Mouse (Mus musculus) MEL (cell line): ENCODE results near the gene Tspan8. TPM values are rescaled to one million over a fixed set of nuclear protein-coding genes. Genes with fewer than 3 reads are reported as not detected.

Experiments
- DNase-seq: peaks from one replicate; pipeline ENCODE4 v3.0.0; 2011; ENCODE audit warnings: low read depth, low spot score
- H3K27ac ChIP-seq: 2 replicates; pipeline ENCODE4 v1.5.1; 2012; ENCODE audit warnings: low read depth, mild to moderate bottlenecking, control low read depth, low read length, moderate library complexity; ENCODE audit not compliant: control insufficient read depth
- H3K27me3 ChIP-seq, 2 experiments: fragments of 150-350 bp in 1 of 2; sonication (generic) in 1 of 2; 2 replicates each; pipeline ENCODE4 v1.6.1; 2012; ENCODE audit warnings: low read length in 2 of 2, mild to moderate bottlenecking in 2 of 2, improper control_type of control experiment in 1 of 2, moderate library complexity in 1 of 2; ENCODE audit not compliant: insufficient read depth in 2 of 2, control insufficient read depth in 1 of 2
- H3K36me3 ChIP-seq, 2 experiments: 2 replicates each; pipeline ENCODE4 v1.6.1; 2012 to 2014; ENCODE audit warnings: low read length in 2 of 2, improper control_type of control experiment in 1 of 2, inconsistent platforms in 1 of 2, mild to moderate bottlenecking in 1 of 2; ENCODE audit not compliant: insufficient read depth in 2 of 2, control insufficient read depth in 1 of 2
- H3K4me1 ChIP-seq, 2 experiments: fragments of 150-350 bp in 1 of 2; sonication (generic) in 1 of 2; 2 replicates each; pipeline ENCODE4 v1.6.1; 2012; ENCODE audit warnings: low read length in 2 of 2, improper control_type of control experiment in 1 of 2, mild to moderate bottlenecking in 1 of 2; ENCODE audit not compliant: insufficient read depth in 2 of 2, control insufficient read depth in 1 of 2
- H3K4me3 ChIP-seq, 2 experiments: fragments of 150-350 bp in 1 of 2; sonication (generic) in 1 of 2; 2 replicates each; pipeline ENCODE4 v1.5.1; 2012; ENCODE audit warnings: low read depth in 2 of 2, low read length in 2 of 2, mild to moderate bottlenecking in 2 of 2, moderate library complexity in 2 of 2, control low read depth in 1 of 2, improper control_type of control experiment in 1 of 2; ENCODE audit not compliant: control insufficient read depth in 1 of 2, insufficient read depth in 1 of 2
- H3K79me2 ChIP-seq: 2 replicates; pipeline ENCODE4 v1.6.1; 2012; ENCODE audit warnings: mild to moderate bottlenecking, low read length, moderate library complexity; ENCODE audit not compliant: control insufficient read depth, poor library complexity, insufficient read depth
- H3K9ac ChIP-seq: 2 replicates; pipeline ENCODE4 v1.6.1; 2012; ENCODE audit warnings: low read depth, mild to moderate bottlenecking, control low read depth, low read length, moderate library complexity; ENCODE audit not compliant: control insufficient read depth, poor library complexity, severe bottlenecking
- H3K9me3 ChIP-seq: fragments of 150-350 bp; sonication (generic); replicated peaks from 2 replicates; pipeline ENCODE4 v1.6.1; 2012; ENCODE audit warnings: mild to moderate bottlenecking, low read length, improper control_type of control experiment, moderate library complexity; ENCODE audit not compliant: insufficient read depth
- CHD1 ChIP-seq: IDR thresholded peaks from 2 replicates; pipeline ENCODE4 v1.6.1; 2012; ENCODE audit warnings: low read depth, mild to moderate bottlenecking, inconsistent platforms, low read length, improper control_type of control experiment
- CTCF ChIP-seq, 3 experiments: IDR thresholded peaks in 2 of 3; conservative IDR thresholded peaks in 1 of 3; 2 replicates each; pipeline ENCODE4 v1.5.1; 2011 to 2012; ENCODE audit warnings: low read length in 3 of 3, low read depth in 2 of 3, mild to moderate bottlenecking in 2 of 3, improper control_type of control experiment in 1 of 3, inconsistent platforms in 1 of 3, mixed read lengths in 1 of 3, moderate library complexity in 1 of 3; ENCODE audit not compliant: control insufficient read depth in 1 of 3, insufficient read depth in 1 of 3, poor library complexity in 1 of 3, severe bottlenecking in 1 of 3
- ELF1 ChIP-seq: IDR thresholded peaks from 2 replicates; pipeline ENCODE4 v1.6.1; 2014; ENCODE audit warnings: low read depth, mild to moderate bottlenecking, inconsistent platforms, low read length, improper control_type of control experiment, moderate library complexity
- EP300 ChIP-seq, 2 experiments: IDR thresholded peaks; 2 replicates each; pipeline ENCODE4 v1.6.1; 2011; ENCODE audit warnings: improper control_type of control experiment in 2 of 2, low read length in 2 of 2, low read depth in 1 of 2, mild to moderate bottlenecking in 1 of 2
- JUND ChIP-seq: IDR thresholded peaks from 2 replicates; pipeline ENCODE4 v1.6.1; 2011; ENCODE audit warnings: low read depth, mild to moderate bottlenecking, improper control_type of control experiment, low read length
- KAT2A ChIP-seq: conservative IDR thresholded peaks from 2 replicates; pipeline ENCODE4 v1.6.1; 2012; ENCODE audit warnings: low read depth, low read length, improper control_type of control experiment, inconsistent platforms
- MAFK ChIP-seq: IDR thresholded peaks from 2 replicates; pipeline ENCODE4 v1.6.1; 2011; ENCODE audit warnings: low read depth, mild to moderate bottlenecking, low read length, improper control_type of control experiment, borderline replicate concordance
- MAX ChIP-seq: IDR thresholded peaks from 2 replicates; pipeline ENCODE4 v1.6.1; 2011; ENCODE audit warnings: low read length, improper control_type of control experiment
- MEF2A ChIP-seq: IDR thresholded peaks from 2 replicates; pipeline ENCODE4 v1.6.1; 2014; ENCODE audit warnings: low read depth, mild to moderate bottlenecking, inconsistent platforms, low read length, improper control_type of control experiment; ENCODE audit not compliant: poor library complexity, insufficient replicate concordance, severe bottlenecking; ENCODE audit errors: extremely low read depth
- MXI1 ChIP-seq: IDR thresholded peaks from 2 replicates; pipeline ENCODE4 v1.6.1; 2011; ENCODE audit warnings: mild to moderate bottlenecking, low read depth, low read length, improper control_type of control experiment
- MYB ChIP-seq: IDR thresholded peaks from 2 replicates; pipeline ENCODE4 v1.6.1; 2011; ENCODE audit warnings: mild to moderate bottlenecking, low read depth, low read length, improper control_type of control experiment
- MYC ChIP-seq: IDR thresholded peaks from 2 replicates; pipeline ENCODE4 v1.6.1; 2011; ENCODE audit warnings: low read depth, mild to moderate bottlenecking, low read length, improper control_type of control experiment, moderate library complexity
- NELFE ChIP-seq: IDR thresholded peaks from 2 replicates; pipeline ENCODE4 v1.6.1; 2011; ENCODE audit warnings: low read depth, low read length, improper control_type of control experiment
- POLR2AphosphoS2 ChIP-seq: IDR thresholded peaks from 2 replicates; pipeline ENCODE4 v1.6.1; 2011; ENCODE audit warnings: low read length, improper control_type of control experiment
- POLR2AphosphoS5 ChIP-seq: IDR thresholded peaks from 2 replicates; pipeline ENCODE4 v1.6.1; 2012; ENCODE audit warnings: low read depth, borderline replicate concordance, mild to moderate bottlenecking, inconsistent platforms, low read length, moderate library complexity, mixed read lengths
- RCOR1 ChIP-seq: IDR thresholded peaks from 2 replicates; pipeline ENCODE4 v1.6.1; 2012; ENCODE audit warnings: low read depth, mild to moderate bottlenecking, inconsistent platforms, low read length, improper control_type of control experiment
- ZC3H11A ChIP-seq: IDR thresholded peaks from 2 replicates; pipeline ENCODE4 v1.6.1; 2012; ENCODE audit warnings: low read depth, mild to moderate bottlenecking, inconsistent platforms, low read length, improper control_type of control experiment
- polyA plus RNA-seq, 2 experiments: library from polyadenylated mRNA; stranded (reverse) in 1 of 2; unstranded in 1 of 2; fragments of >175 nt in 1 of 2; fragments of >200 nt in 1 of 2; gene quantifications; 2 replicates each; pipeline versions ENCODE4 v1.2.1 to v1.2.4; 2012; ENCODE audit warnings: low replicate concordance in 2 of 2, low read depth in 1 of 2; ENCODE audit not compliant: insufficient read length in 2 of 2, insufficient read depth in 1 of 2, missing spikeins in 1 of 2
- total RNA-seq: library from RNA; depleted of rRNA; stranded (reverse); fragments of 300-350 nt; gene quantifications from 2 replicates; pipeline ENCODE4 v1.2.3, GENCODE M21; 2012

Gene Tspan8
- total and polyA plus RNA-seq, 3 experiments, result 6.4 to 16.9 TPM; not detected in 1

DNA sequence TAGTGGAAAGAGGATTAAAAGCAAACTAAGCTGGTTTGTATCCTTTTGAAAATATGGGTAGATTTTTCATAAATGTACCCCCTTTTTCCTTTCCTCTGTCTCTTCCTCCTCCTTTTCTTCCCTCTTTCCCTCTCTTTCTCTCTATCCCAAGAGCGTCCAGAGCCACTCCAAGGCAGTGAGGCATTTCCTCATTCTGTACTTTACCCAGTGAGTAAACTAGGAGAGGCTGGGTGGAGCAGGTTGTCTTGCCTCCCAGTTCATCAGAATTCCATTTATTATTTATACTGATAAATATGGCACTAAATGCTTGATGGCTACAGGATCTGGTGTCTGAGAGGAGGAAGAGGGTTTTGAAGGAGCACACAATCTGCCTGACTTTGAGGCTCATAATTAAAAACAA is 13.1 kb downstream of the Tspan8 start:
- no peak overlapping the region for H3K9ac ChIP-seq
- no peaks in the 10 kb centered on the region for H3K79me2 ChIP-seq
- no peaks in the 10 kb centered on the region for H3K27me3 ChIP-seq
- H3K9me3 ChIP-seq, result no peaks in the 10 kb centered on the region
- no peaks in the 10 kb centered on the region for H3K4me1 ChIP-seq
- no peak overlapping the region for H3K27ac ChIP-seq
- no peak for DNase-seq
- TF ChIP-seq MYB (no peak), ELF1 (no peak), CTCF (IDR thresholded peaks at IDR 0.05 in 2 of 3, conservative IDR thresholded peaks at IDR 0.05 in 1 of 3; ENCODE audit: control insufficient read depth in 1 of 3, insufficient read depth in 1 of 3, low read depth in 2 of 3, low read length in 3 of 3, poor library complexity in 1 of 3, severe bottlenecking in 1 of 3) (no peak)
- H3K36me3 ChIP-seq, result no peaks in the 10 kb centered on the region
- H3K4me3 ChIP-seq, result no peak overlapping the region

DNA sequence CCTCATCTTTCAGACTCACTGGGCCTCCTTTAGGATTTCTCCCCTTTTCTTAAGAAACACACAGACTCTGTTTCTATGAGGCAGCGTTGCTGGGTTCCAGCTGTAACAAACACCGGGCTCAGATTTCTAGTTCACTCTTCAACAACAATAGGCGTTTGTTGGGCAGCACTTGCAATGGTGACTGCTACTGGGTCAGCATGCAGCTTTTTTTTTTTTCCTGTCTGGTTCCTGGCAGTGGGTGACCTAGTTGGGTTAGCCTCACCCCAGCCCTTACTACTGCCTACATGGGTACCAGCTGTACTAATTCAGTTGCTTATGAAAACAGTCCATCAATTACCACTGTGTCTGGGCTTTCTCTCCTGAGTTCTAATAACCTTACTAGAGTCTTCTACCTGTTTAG is 14.1 kb downstream of the Tspan8 start:
- no peak overlapping the region for H3K9ac ChIP-seq
- no peak overlapping the region for H3K4me3 ChIP-seq
- H3K27ac ChIP-seq, result no peak overlapping the region
- no peak for DNase-seq
- no peaks in the 10 kb centered on the region for H3K79me2 ChIP-seq
- no peaks in the 10 kb centered on the region for H3K4me1 ChIP-seq
- H3K9me3 ChIP-seq, result no peaks in the 10 kb centered on the region
- no peaks in the 10 kb centered on the region for H3K36me3 ChIP-seq
- no peaks in the 10 kb centered on the region for H3K27me3 ChIP-seq
- TF ChIP-seq CTCF (IDR thresholded peaks at IDR 0.05 in 2 of 3, conservative IDR thresholded peaks at IDR 0.05 in 1 of 3; ENCODE audit: control insufficient read depth in 1 of 3, insufficient read depth in 1 of 3, low read depth in 2 of 3, low read length in 3 of 3, poor library complexity in 1 of 3, severe bottlenecking in 1 of 3), result no peak
- no peak for TF ChIP-seq POLR2AphosphoS5
- TF ChIP-seq POLR2AphosphoS2, result no peak
- TF ChIP-seq KAT2A, result no peak
- TF ChIP-seq JUND, result no peak
- TF ChIP-seq RCOR1, result no peak
- no peak for TF ChIP-seq MEF2A
- no peak for TF ChIP-seq EP300 (IDR thresholded peaks at IDR 0.05; ENCODE audit: low read depth in 1 of 2, low read length in 2 of 2)
- no peak for TF ChIP-seq MXI1
- no peak for TF ChIP-seq MAX

GRCm38 (mm10) chr10:115834017-115834416 is 17.4 kb downstream of the Tspan8 start:
- Histone ChIP-seq H3K4me3 (no peak overlapping the region), H3K9me3 (no peaks in the 10 kb centered on the region), H3K36me3 (no peaks in the 10 kb centered on the region), H3K9ac (no peak overlapping the region), H3K79me2 (no peaks in the 10 kb centered on the region), H3K27ac (no peak overlapping the region), H3K4me1 (no peaks in the 10 kb centered on the region), H3K27me3 (no peaks in the 10 kb centered on the region)
- no peak for TF ChIP-seq NELFE
- TF ChIP-seq ZC3H11A, result no peak
- TF ChIP-seq MYC, result no peak
- TF ChIP-seq CHD1, result no peak
- no peak for TF ChIP-seq MAFK
- DNase-seq, result no peak
